Mouse (Mus musculus) olfactory bulb, adult 2 months (tissue): ENCODE data around the gene Prkcb.

Source experiments
- CTCF ChIP-seq: fragments of 200-500 bp; IDR thresholded peaks from 2 replicates; pipeline ENCODE4 v1.5.1; 2012; ENCODE audit warnings: low read depth, mild to moderate bottlenecking, low read length, moderate library complexity; ENCODE audit not compliant: insufficient read depth
- POLR2A ChIP-seq: fragments of 200-500 bp; IDR thresholded peaks from 2 replicates; pipeline ENCODE4 v1.6.1; 2012; ENCODE audit warnings: mild to moderate bottlenecking, low read depth, low read length, moderate library complexity; ENCODE audit not compliant: insufficient read depth

DNA sequence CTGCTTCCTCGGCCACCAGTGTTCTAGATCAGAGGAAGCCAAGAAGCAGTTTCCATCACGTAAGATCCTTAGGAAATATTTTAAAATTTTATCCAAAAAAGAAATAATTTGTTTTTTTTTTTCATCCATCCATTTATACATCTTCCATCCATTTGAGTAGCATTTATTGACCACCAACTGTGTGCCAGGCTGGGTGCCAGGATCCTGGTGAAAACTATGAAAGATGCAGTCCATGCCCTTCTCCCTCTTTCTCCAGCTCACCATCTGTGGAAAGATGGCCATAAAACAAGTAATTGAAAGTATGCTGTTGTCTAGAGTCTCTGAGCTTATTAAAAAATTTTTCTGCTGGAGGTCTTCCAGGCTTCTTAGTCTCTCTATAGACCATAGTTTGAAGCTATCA, 341.8 kb downstream of the Prkcb start:
- no peak for TF ChIP-seq CTCF
- no peak for TF ChIP-seq POLR2A
